Mouse (Mus musculus): Measurements from ENCODE around the gene Nfil3. TPM values are rescaled to one million over a fixed set of nuclear protein-coding genes. Genes with fewer than 3 reads are reported as not detected.

Gene Nfil3
- polyA plus RNA-seq, 1 experiment from 2014 or later: 18.9 TPM

- no peaks in the 10 kb centered on the region for H3K36me3 ChIP-seq (ENCODE audit: control insufficient read depth, insufficient read depth, low read length)
- peaks cover 14% of the 10 kb centered on the region; the same call in 1 of the 2 replicates for H3K4me1 ChIP-seq (ENCODE audit: control insufficient read depth, insufficient read depth, low read length)
- no peaks in the 10 kb centered on the region for H3K9me3 ChIP-seq (ENCODE audit: control insufficient read depth, low read length)
- no peak overlapping the region for H3K27ac ChIP-seq (ENCODE audit: low read depth, low read length)
- no peak for ATAC-seq (ENCODE audit: low FRiP score, low TSS enrichment)
- no peak overlapping the region for H3K4me3 ChIP-seq (ENCODE audit: low read length)
- H3K4me2 ChIP-seq (replicated peaks; ENCODE audit: low read depth, low read length): no peak overlapping the region
- no peak overlapping the region for H3K9ac ChIP-seq (ENCODE audit: low read depth, low read length)
- H3K27me3 ChIP-seq (ENCODE audit: control insufficient read depth, insufficient read depth, low read length): no peaks in the 10 kb centered on the region
- 55% methylated on average over 10 of the region's 10 CpGs for WGBS
These were observed 50.3 kb downstream of the Nfil3 start for GRCm38 (mm10) chr13:52930582-52930981.

- H3K9ac ChIP-seq (ENCODE audit: low read depth, low read length): peak within 1 kb of the TSS; percentile 75
- no peaks in the 10 kb centered on the region for H3K27me3 ChIP-seq (ENCODE audit: control insufficient read depth, insufficient read depth, low read length)
- peak within 1 kb of the TSS; percentile 78 for H3K27ac ChIP-seq (ENCODE audit: low read depth, low read length)
- ATAC-seq (ENCODE audit: low FRiP score, low TSS enrichment): peak; percentile 96
- H3K36me3 ChIP-seq (ENCODE audit: control insufficient read depth, insufficient read depth, low read length): no peaks in the 10 kb centered on the region
- under 1% methylated on average over 57 of the region's 63 CpGs for WGBS
- H3K9me3 ChIP-seq (ENCODE audit: control insufficient read depth, low read length): no peaks in the 10 kb centered on the region
- peak within 1 kb of the TSS; percentile 88 for H3K4me3 ChIP-seq (ENCODE audit: low read length)
- H3K4me1 ChIP-seq (ENCODE audit: control insufficient read depth, insufficient read depth, low read length): peaks cover 14% of the 10 kb centered on the region; the same call in 1 of the 2 replicates
- H3K4me2 ChIP-seq (replicated peaks; ENCODE audit: low read depth, low read length): peak within 1 kb of the TSS; percentile 60
These were observed 51.4 kb downstream of the Nfil3 start, which contains the start of gene Auh for GRCm38 (mm10) chr13:52929209-52930171. Auh (minus strand) TSS chr13:52929681.

GRCm38 (mm10) chr13:52928392-52928791, 52.5 kb downstream of the Nfil3 start:
- H3K27me3 ChIP-seq (ENCODE audit: control insufficient read depth, insufficient read depth, low read length): no peaks in the 10 kb centered on the region
- peaks cover 14% of the 10 kb centered on the region; the same call in 1 of the 2 replicates for H3K4me1 ChIP-seq (ENCODE audit: control insufficient read depth, insufficient read depth, low read length)
- H3K9me3 ChIP-seq (ENCODE audit: control insufficient read depth, low read length): no peaks in the 10 kb centered on the region
- H3K4me3 ChIP-seq (ENCODE audit: low read length): peak overlapping the region; percentile 88
- WGBS: 69% methylated on average over 9 of the region's 9 CpGs
- no peaks in the 10 kb centered on the region for H3K36me3 ChIP-seq (ENCODE audit: control insufficient read depth, insufficient read depth, low read length)
- H3K27ac ChIP-seq (ENCODE audit: low read depth, low read length): no peak overlapping the region
- H3K9ac ChIP-seq (ENCODE audit: low read depth, low read length): no peak overlapping the region
- peak overlapping the region; percentile 60 for H3K4me2 ChIP-seq (replicated peaks; ENCODE audit: low read depth, low read length)
- ATAC-seq (ENCODE audit: low FRiP score, low TSS enrichment): no peak

- H3K4me2 ChIP-seq (replicated peaks; ENCODE audit: low read depth, low read length): no peak overlapping the region
- no peak overlapping the region for H3K27ac ChIP-seq (ENCODE audit: low read depth, low read length)
- H3K4me1 ChIP-seq (ENCODE audit: control insufficient read depth, insufficient read depth, low read length): peaks cover 10% of the 10 kb centered on the region; the same call in 1 of the 2 replicates
- H3K9me3 ChIP-seq (ENCODE audit: control insufficient read depth, low read length): no peaks in the 10 kb centered on the region
- H3K36me3 ChIP-seq (ENCODE audit: control insufficient read depth, insufficient read depth, low read length): no peaks in the 10 kb centered on the region
- 79% methylated on average over 5 of the region's 5 CpGs for WGBS
- H3K27me3 ChIP-seq (ENCODE audit: control insufficient read depth, insufficient read depth, low read length): no peaks in the 10 kb centered on the region
- no peak overlapping the region for H3K4me3 ChIP-seq (ENCODE audit: low read length)
- no peak for ATAC-seq (ENCODE audit: low FRiP score, low TSS enrichment)
- H3K9ac ChIP-seq (ENCODE audit: low read depth, low read length): no peak overlapping the region
These were observed 56.4 kb downstream of the Nfil3 start for GRCm38 (mm10) chr13:52924457-52924856.

- H3K9me3 ChIP-seq (ENCODE audit: control insufficient read depth, low read length): no peaks in the 10 kb centered on the region
- peaks cover 3% of the 10 kb centered on the region; the same call in 1 of the 2 replicates for H3K36me3 ChIP-seq (ENCODE audit: control insufficient read depth, insufficient read depth, low read length)
- WGBS: 65% methylated on average over 8 of the region's 8 CpGs
- H3K4me3 ChIP-seq (ENCODE audit: low read length): no peak overlapping the region
- H3K4me2 ChIP-seq (replicated peaks; ENCODE audit: low read depth, low read length): no peak overlapping the region
- no peaks in the 10 kb centered on the region for H3K4me1 ChIP-seq (ENCODE audit: control insufficient read depth, insufficient read depth, low read length)
- no peak overlapping the region for H3K9ac ChIP-seq (ENCODE audit: low read depth, low read length)
- ATAC-seq (ENCODE audit: low FRiP score, low TSS enrichment): no peak
- no peak overlapping the region for H3K27ac ChIP-seq (ENCODE audit: low read depth, low read length)
- H3K27me3 ChIP-seq (ENCODE audit: control insufficient read depth, insufficient read depth, low read length): no peaks in the 10 kb centered on the region
These were observed 58.9 kb downstream of the Nfil3 start for GRCm38 (mm10) chr13:52921966-52922365.

- Histone ChIP-seq H3K9me3 (ENCODE audit: control insufficient read depth, low read length) (no peaks in the 10 kb centered on the region), H3K27ac (ENCODE audit: low read depth, low read length) (no peak overlapping the region), H3K4me1 (ENCODE audit: control insufficient read depth, insufficient read depth, low read length) (no peaks in the 10 kb centered on the region), H3K4me2 (replicated peaks; ENCODE audit: low read depth, low read length) (no peak overlapping the region), H3K4me3 (ENCODE audit: low read length) (no peak overlapping the region), H3K27me3 (ENCODE audit: control insufficient read depth, insufficient read depth, low read length) (no peaks in the 10 kb centered on the region), H3K36me3 (ENCODE audit: control insufficient read depth, insufficient read depth, low read length) (peaks cover 3% of the 10 kb centered on the region; the same call in 1 of the 2 replicates), H3K9ac (ENCODE audit: low read depth, low read length) (no peak overlapping the region)
- 56% methylated on average over 7 of the region's 7 CpGs for WGBS
- ATAC-seq (ENCODE audit: low FRiP score, low TSS enrichment): no peak
These were observed 59.6 kb downstream of the Nfil3 start for GRCm38 (mm10) chr13:52921065-52921825.

- WGBS: 85% methylated on average over 10 of the region's 10 CpGs
- Histone ChIP-seq H3K9me3 (ENCODE audit: control insufficient read depth, low read length) (no peaks in the 10 kb centered on the region), H3K9ac (ENCODE audit: low read depth, low read length) (no peak overlapping the region), H3K36me3 (ENCODE audit: control insufficient read depth, insufficient read depth, low read length) (peaks cover 3% of the 10 kb centered on the region; the same call in 1 of the 2 replicates), H3K4me3 (ENCODE audit: low read length) (no peak overlapping the region), H3K27ac (ENCODE audit: low read depth, low read length) (no peak overlapping the region), H3K4me2 (replicated peaks; ENCODE audit: low read depth, low read length) (no peak overlapping the region), H3K27me3 (ENCODE audit: control insufficient read depth, insufficient read depth, low read length) (no peaks in the 10 kb centered on the region), H3K4me1 (ENCODE audit: control insufficient read depth, insufficient read depth, low read length) (no peaks in the 10 kb centered on the region)
- ATAC-seq (ENCODE audit: low FRiP score, low TSS enrichment): no peak
These were observed 61.0 kb downstream of the Nfil3 start for GRCm38 (mm10) chr13:52919790-52920352.

- Histone ChIP-seq H3K9ac (ENCODE audit: low read depth, low read length) (no peak overlapping the region), H3K9me3 (ENCODE audit: control insufficient read depth, low read length) (no peaks in the 10 kb centered on the region), H3K4me3 (ENCODE audit: low read length) (no peak overlapping the region), H3K4me1 (ENCODE audit: control insufficient read depth, insufficient read depth, low read length) (no peaks in the 10 kb centered on the region), H3K27ac (ENCODE audit: low read depth, low read length) (no peak overlapping the region), H3K27me3 (ENCODE audit: control insufficient read depth, insufficient read depth, low read length) (no peaks in the 10 kb centered on the region), H3K36me3 (ENCODE audit: control insufficient read depth, insufficient read depth, low read length) (peaks cover 3% of the 10 kb centered on the region; the same call in 1 of the 2 replicates), H3K4me2 (replicated peaks; ENCODE audit: low read depth, low read length) (no peak overlapping the region)
- 89% methylated on average over 5 of the region's 5 CpGs for WGBS
- no peak for ATAC-seq (ENCODE audit: low FRiP score, low TSS enrichment)
These were observed 62.5 kb downstream of the Nfil3 start for GRCm38 (mm10) chr13:52918333-52918732.
